Mouse (Mus musculus): ENCODE measurements around the gene Vmac. TPM values are rescaled to one million over a fixed set of nuclear protein-coding genes. Genes with fewer than 3 reads are reported as not detected.
A peak's percentile ranks its signal among the peaks of the same experiment; 100 is the strongest.

The Vmac gene
- total and polyA plus RNA-seq, 2 experiments from 2014 or later: 19.1 to 37.5 TPM

GRCm38 (mm10) chr17:56740118-56740787, 22.4 kb upstream of the Vmac start:
- H3K9me3 ChIP-seq (ENCODE audit: low read length): no peaks in the 10 kb centered on the region
- 80% methylated on average over 17 of the region's 17 CpGs for WGBS
- H3K9ac ChIP-seq (replicated peaks; ENCODE audit: low read length): no peak overlapping the region
- ATAC-seq (no peak), DNase-seq (ENCODE audit: low spot score) (no peak)
- H3K27me3 ChIP-seq (ENCODE audit: insufficient read depth, low read length): no peaks in the 10 kb centered on the region
- H3K4me3 ChIP-seq (ENCODE audit: low read length): no peak overlapping the region
- no peak overlapping the region for H3K27ac ChIP-seq
- H3K4me1 ChIP-seq (ENCODE audit: insufficient read depth, low read length): no peaks in the 10 kb centered on the region
- H3K4me2 ChIP-seq (ENCODE audit: low read depth, low read length): no peak overlapping the region
- H3K36me3 ChIP-seq (ENCODE audit: insufficient read depth, low read length): no peaks in the 10 kb centered on the region
- no peak for TF ChIP-seq CTCF (IDR thresholded peaks at IDR 0.05; ENCODE audit: low read depth)

- Histone ChIP-seq H3K36me3 (ENCODE audit: insufficient read depth, low read length) (no peaks in the 10 kb centered on the region), H3K4me3 (ENCODE audit: low read length) (no peak overlapping the region), H3K27ac (no peak overlapping the region), H3K4me2 (ENCODE audit: low read depth, low read length) (no peak overlapping the region), H3K27me3 (ENCODE audit: insufficient read depth, low read length) (no peaks in the 10 kb centered on the region), H3K4me1 (ENCODE audit: insufficient read depth, low read length) (no peaks in the 10 kb centered on the region), H3K9ac (replicated peaks; ENCODE audit: low read length) (no peak overlapping the region), H3K9me3 (ENCODE audit: low read length) (no peaks in the 10 kb centered on the region)
- DNase-seq (ENCODE audit: low spot score) (no peak), ATAC-seq (no peak)
- TF ChIP-seq CTCF (IDR thresholded peaks at IDR 0.05; ENCODE audit: low read depth): no peak
- 79% methylated on average over 10 of the region's 10 CpGs for WGBS
These were observed 20.4 kb upstream of the Vmac start for GRCm38 (mm10) chr17:56738221-56738620.

DNA sequence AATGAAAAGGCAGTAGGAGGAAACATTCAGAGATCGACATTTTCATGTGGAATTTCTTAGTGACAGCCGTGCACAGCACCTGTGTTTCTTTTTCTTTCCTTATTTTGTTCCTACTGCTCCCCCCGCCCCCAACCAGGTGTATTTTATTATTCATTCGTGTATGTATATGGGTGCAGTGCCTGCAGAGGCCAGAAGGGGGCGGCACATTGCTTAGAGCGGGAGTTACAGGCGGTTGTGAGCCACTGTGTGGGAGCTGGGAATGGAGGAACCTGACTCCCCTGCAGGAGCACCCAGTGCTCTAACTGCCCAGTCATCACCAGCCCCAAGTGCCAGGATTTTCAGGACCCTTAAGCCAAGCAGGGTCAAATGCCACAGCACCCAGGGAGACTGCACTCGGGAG, 18.7 kb upstream of the Vmac start:
- WGBS: 47% methylated on average over 8 of the region's 8 CpGs
- no peaks in the 10 kb centered on the region for H3K9me3 ChIP-seq (ENCODE audit: low read length)
- DNase-seq (ENCODE audit: low spot score) (no peak), ATAC-seq (no peak)
- TF ChIP-seq CTCF (IDR thresholded peaks at IDR 0.05; ENCODE audit: low read depth): peak; percentile 38
- H3K9ac ChIP-seq (replicated peaks; ENCODE audit: low read length): no peak overlapping the region
- H3K4me3 ChIP-seq (ENCODE audit: low read length): no peak overlapping the region
- H3K27me3 ChIP-seq (ENCODE audit: insufficient read depth, low read length): no peaks in the 10 kb centered on the region
- H3K4me1 ChIP-seq (ENCODE audit: insufficient read depth, low read length): no peaks in the 10 kb centered on the region
- H3K27ac ChIP-seq: no peak overlapping the region
- no peak overlapping the region for H3K4me2 ChIP-seq (ENCODE audit: low read depth, low read length)
- no peaks in the 10 kb centered on the region for H3K36me3 ChIP-seq (ENCODE audit: insufficient read depth, low read length)

GRCm38 (mm10) chr17:56729656-56730055, 11.8 kb upstream of the Vmac start:
- no peaks in the 10 kb centered on the region for H3K27me3 ChIP-seq (ENCODE audit: insufficient read depth, low read length)
- no peak overlapping the region for H3K27ac ChIP-seq
- DNase-seq (ENCODE audit: low spot score): no peak
- no peak for TF ChIP-seq CTCF (IDR thresholded peaks at IDR 0.05; ENCODE audit: low read depth)
- no peak for ATAC-seq
- no peaks in the 10 kb centered on the region for H3K36me3 ChIP-seq (ENCODE audit: insufficient read depth, low read length)
- no peak overlapping the region for H3K4me3 ChIP-seq (ENCODE audit: low read length)
- WGBS: 27% methylated on average over 2 of the region's 2 CpGs
- H3K9me3 ChIP-seq (ENCODE audit: low read length): no peaks in the 10 kb centered on the region
- H3K4me1 ChIP-seq (ENCODE audit: insufficient read depth, low read length): no peaks in the 10 kb centered on the region
- H3K9ac ChIP-seq (replicated peaks; ENCODE audit: low read length): no peak overlapping the region
- no peak overlapping the region for H3K4me2 ChIP-seq (ENCODE audit: low read depth, low read length)

GRCm38 (mm10) chr17:56729151-56729550, 11.3 kb upstream of the Vmac start:
- H3K36me3 ChIP-seq (ENCODE audit: insufficient read depth, low read length): no peaks in the 10 kb centered on the region
- no peaks in the 10 kb centered on the region for H3K4me1 ChIP-seq (ENCODE audit: insufficient read depth, low read length)
- H3K4me3 ChIP-seq (ENCODE audit: low read length): no peak overlapping the region
- ATAC-seq (no peak), DNase-seq (ENCODE audit: low spot score) (peak; percentile 23)
- H3K9ac ChIP-seq (replicated peaks; ENCODE audit: low read length): no peak overlapping the region
- no peak overlapping the region for H3K27ac ChIP-seq
- H3K9me3 ChIP-seq (ENCODE audit: low read length): no peaks in the 10 kb centered on the region
- H3K4me2 ChIP-seq (ENCODE audit: low read depth, low read length): no peak overlapping the region
- no peak for TF ChIP-seq CTCF (IDR thresholded peaks at IDR 0.05; ENCODE audit: low read depth)
- 28% methylated on average over 6 of the region's 6 CpGs for WGBS
- H3K27me3 ChIP-seq (ENCODE audit: insufficient read depth, low read length): no peaks in the 10 kb centered on the region

DNA sequence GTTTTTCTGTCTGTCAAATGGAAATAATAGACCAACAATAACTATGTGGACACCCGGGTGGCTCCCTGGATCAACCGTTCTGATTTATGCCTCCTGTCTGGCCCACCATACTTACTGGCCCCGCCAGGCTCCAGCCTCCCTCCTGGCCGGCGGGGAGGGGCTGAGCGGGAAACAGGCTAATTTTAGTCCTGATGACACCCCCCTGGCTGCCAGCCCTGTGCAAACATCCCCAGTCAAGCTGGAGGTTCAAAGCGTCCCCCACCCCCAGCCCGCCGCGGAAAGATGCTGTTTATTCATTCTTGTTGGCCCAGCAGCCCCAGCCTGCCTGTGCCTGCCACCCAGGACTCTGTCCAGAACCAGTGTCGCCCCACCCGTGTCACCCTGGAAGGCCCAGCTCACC, 10.3 kb upstream of the Vmac start:
- Histone ChIP-seq H3K4me1 (ENCODE audit: insufficient read depth, low read length) (no peaks in the 10 kb centered on the region), H3K27ac (no peak overlapping the region), H3K36me3 (ENCODE audit: insufficient read depth, low read length) (peaks cover 9% of the 10 kb centered on the region; the same call in 1 of the 2 replicates), H3K4me2 (ENCODE audit: low read depth, low read length) (no peak overlapping the region), H3K4me3 (ENCODE audit: low read length) (no peak overlapping the region), H3K9ac (replicated peaks; ENCODE audit: low read length) (0 out of 2 replicates have a peak overlapping the region, but pooled peaks have one; percentile 6), H3K27me3 (ENCODE audit: insufficient read depth, low read length) (no peaks in the 10 kb centered on the region), H3K9me3 (ENCODE audit: low read length) (no peaks in the 10 kb centered on the region)
- DNase-seq (ENCODE audit: low spot score) (no peak), ATAC-seq (no peak)
- WGBS: 35% methylated on average over 12 of the region's 12 CpGs
- no peak for TF ChIP-seq CTCF (IDR thresholded peaks at IDR 0.05; ENCODE audit: low read depth)

DNA sequence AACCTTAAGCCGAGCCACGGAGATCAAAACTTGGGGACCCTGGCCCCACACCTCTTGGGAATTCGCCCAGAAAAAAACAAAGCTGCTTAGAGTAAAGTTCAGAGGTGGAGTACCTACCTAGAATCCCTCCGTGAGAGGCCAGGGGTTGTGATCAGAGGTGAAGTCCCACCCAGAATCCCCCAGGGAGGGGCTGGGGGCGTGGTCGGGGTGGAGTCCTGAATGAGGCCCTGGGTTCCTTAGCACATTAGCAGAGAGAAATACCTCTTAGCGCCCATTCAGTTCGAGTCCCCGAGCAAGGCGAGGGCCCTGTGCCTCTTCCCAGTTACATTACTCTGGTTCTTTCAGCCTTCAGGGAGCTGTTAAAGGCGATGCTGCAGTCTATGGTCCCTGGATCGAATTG, 9.8 kb upstream of the Vmac start:
- no peak overlapping the region for H3K4me3 ChIP-seq (ENCODE audit: low read length)
- H3K9me3 ChIP-seq (ENCODE audit: low read length): no peaks in the 10 kb centered on the region
- peaks cover 13% of the 10 kb centered on the region for H3K36me3 ChIP-seq (ENCODE audit: insufficient read depth, low read length)
- H3K27ac ChIP-seq: no peak overlapping the region
- H3K9ac ChIP-seq (replicated peaks; ENCODE audit: low read length): no peak overlapping the region
- ATAC-seq (no peak), DNase-seq (ENCODE audit: low spot score) (no peak)
- no peaks in the 10 kb centered on the region for H3K4me1 ChIP-seq (ENCODE audit: insufficient read depth, low read length)
- WGBS: 14% methylated on average over 12 of the region's 12 CpGs
- no peak overlapping the region for H3K4me2 ChIP-seq (ENCODE audit: low read depth, low read length)
- no peak for TF ChIP-seq CTCF (IDR thresholded peaks at IDR 0.05; ENCODE audit: low read depth)
- H3K27me3 ChIP-seq (ENCODE audit: insufficient read depth, low read length): no peaks in the 10 kb centered on the region

All from hindbrain, postnatal 0 days (tissue).